Mouse (Mus musculus) erythroblast, embryonic 14.5 days (primary cell): ENCODE measurements around the gene Tinagl1.

ENCODE experiments used
- GATA1 ChIP-seq: IDR thresholded peaks from 2 replicates; pipeline ENCODE4 v1.6.1; 2012; ENCODE audit warnings: low read length, inconsistent platforms, mixed read lengths
- TAL1 ChIP-seq: IDR thresholded peaks from 3 replicates; pipeline ENCODE4 v1.6.1; 2012; ENCODE audit warnings: low read length, inconsistent platforms, mixed read lengths

- TF ChIP-seq GATA1 (no peak), TAL1 (no peak)
Measured at GRCm38 (mm10) chr4:130128907-130129306, 46.0 kb downstream of the Tinagl1 start.
